Mouse (Mus musculus): ENCODE results near the gene Slc25a12.

Gene Slc25a12

GRCm38 (mm10) chr2:71297501-71297900 lies 70.0 kb downstream of the Slc25a12 start:
- no peak for TF ChIP-seq GATA4 (IDR thresholded peaks at IDR 0.05; ENCODE audit: insufficient replicate concordance, low read length)

DNA sequence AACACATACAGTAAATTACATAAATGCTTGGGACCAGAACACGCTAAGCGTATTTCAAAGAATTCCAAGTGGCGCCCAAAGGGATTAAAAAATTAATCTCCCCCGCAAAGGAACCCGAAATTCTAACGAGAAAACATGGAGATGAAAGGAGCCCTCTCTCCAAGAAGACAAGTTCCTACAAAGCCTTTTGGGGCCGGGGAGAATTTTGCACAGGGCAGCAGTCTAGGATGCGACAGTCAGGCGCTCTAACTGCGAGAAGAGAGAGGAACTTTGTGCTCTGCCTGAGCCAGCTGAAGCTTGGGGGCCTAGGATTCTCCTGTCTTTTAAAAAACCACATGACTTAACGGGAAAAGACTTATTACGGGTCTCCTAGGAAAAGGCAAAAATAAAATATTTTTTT lies 71.7 kb downstream of the Slc25a12 start:
- TF ChIP-seq GATA4 (IDR thresholded peaks at IDR 0.05; ENCODE audit: insufficient replicate concordance, low read length) = no peak

- no peak for TF ChIP-seq GATA4 (IDR thresholded peaks at IDR 0.05; ENCODE audit: insufficient replicate concordance, low read length)
These were observed 73.1 kb downstream of the Slc25a12 start for GRCm38 (mm10) chr2:71294489-71294888.

GRCm38 (mm10) chr2:71293983-71294382 lies 73.6 kb downstream of the Slc25a12 start:
- TF ChIP-seq GATA4 (IDR thresholded peaks at IDR 0.05; ENCODE audit: insufficient replicate concordance, low read length) = no peak

- TF ChIP-seq GATA4 (IDR thresholded peaks at IDR 0.05; ENCODE audit: insufficient replicate concordance, low read length) = no peak
These were observed 76.0 kb downstream of the Slc25a12 start for GRCm38 (mm10) chr2:71291566-71291965.

GRCm38 (mm10) chr2:71290107-71290775 lies 77.3 kb downstream of the Slc25a12 start:
- no peak for TF ChIP-seq GATA4 (IDR thresholded peaks at IDR 0.05; ENCODE audit: insufficient replicate concordance, low read length)

DNA sequence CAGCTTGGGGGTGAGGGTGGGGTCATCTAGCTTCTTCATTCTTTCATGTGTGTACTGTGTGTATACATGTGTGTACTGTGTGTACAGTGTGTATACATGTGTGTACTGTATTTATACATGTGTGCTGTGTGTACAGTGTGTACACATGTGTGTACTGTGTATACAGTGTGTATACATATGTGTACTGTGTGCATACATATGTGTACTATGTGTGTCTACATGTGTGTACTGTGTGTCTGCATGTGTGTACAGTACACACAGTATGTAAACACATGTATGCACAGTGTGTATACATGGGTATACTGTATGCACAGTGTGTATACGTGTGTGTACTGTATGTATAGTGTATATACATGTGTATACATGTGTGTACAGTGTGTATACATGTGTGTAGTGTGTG lies 85.6 kb downstream of the Slc25a12 start:
- TF ChIP-seq GATA4 (IDR thresholded peaks at IDR 0.05; ENCODE audit: insufficient replicate concordance, low read length) = no peak

DNA sequence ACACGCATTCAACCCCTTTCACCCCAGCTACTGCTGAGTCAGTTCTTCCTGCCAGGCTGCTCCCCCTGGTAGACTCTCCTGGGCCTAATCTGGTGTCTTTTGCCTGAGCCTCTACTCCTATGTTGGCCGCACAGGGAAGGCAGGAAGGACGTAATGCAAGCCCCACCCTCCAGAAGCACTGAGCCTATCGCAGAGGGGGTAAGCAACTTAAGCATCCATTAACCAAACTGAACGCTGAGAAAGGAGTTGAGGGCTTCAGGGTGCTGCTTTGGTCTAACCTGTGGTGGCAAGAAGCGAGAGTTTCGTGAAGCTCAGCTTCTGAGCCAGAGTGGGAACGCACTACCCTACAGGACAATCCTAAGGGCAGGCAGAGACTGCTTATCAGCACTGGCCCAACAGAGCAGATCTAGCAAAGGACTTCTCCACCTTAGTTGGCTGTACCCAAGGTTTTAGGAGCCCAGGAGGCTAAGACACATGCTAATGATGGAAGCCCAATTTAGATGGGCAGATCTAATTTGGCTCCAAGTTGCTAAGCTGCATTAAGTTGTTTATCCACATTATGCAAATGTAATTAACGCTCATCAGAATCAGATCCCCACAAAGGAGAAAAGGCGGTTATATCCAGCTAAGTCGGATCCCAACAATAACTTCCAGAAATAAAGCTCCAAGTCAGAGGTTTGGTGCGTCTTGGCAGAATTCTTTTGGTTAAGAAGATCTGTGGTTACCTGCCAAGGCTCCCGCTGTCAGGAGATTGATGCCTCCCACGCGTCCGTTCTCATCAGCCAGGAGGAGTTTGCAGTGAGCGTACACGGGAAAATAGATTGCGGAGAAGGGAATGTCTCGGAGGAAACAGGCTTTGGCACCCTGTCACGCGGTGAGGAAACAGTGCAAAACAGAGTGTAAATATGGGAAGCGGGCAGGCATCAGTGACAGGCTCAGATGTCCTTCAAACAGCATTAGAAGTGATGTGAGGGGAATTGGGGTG lies 88.5 kb downstream of the Slc25a12 start:
- no peak for TF ChIP-seq GATA4 (IDR thresholded peaks at IDR 0.05; ENCODE audit: insufficient replicate concordance, low read length)

DNA sequence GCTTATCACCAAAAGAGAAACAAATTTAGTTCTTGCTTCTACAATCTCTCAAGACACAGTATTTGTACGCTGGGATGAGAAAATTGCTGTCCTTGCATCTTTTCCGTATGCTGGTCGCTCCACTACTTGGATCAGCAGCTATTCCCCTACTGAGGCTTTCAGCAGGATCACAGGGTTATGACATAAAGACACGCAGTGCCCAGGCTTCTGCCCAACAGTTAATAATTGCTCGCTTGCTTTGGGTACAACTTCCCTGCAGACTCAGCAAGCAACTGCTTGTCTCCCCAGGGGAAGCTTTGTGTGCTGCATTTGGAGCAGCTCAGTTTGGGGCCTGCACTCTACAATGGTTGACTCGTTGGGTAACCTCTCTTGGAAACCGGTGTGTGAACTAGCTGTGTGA lies 91.8 kb downstream of the Slc25a12 start:
- no peak for TF ChIP-seq GATA4 (IDR thresholded peaks at IDR 0.05; ENCODE audit: insufficient replicate concordance, low read length)

- no peak for TF ChIP-seq GATA4 (IDR thresholded peaks at IDR 0.05; ENCODE audit: insufficient replicate concordance, low read length)
These were observed 93.4 kb downstream of the Slc25a12 start for GRCm38 (mm10) chr2:71273955-71274679.

- no peak for TF ChIP-seq GATA4 (IDR thresholded peaks at IDR 0.05; ENCODE audit: insufficient replicate concordance, low read length)
These were observed 97.5 kb downstream of the Slc25a12 start for GRCm38 (mm10) chr2:71270085-71270484.

DNA sequence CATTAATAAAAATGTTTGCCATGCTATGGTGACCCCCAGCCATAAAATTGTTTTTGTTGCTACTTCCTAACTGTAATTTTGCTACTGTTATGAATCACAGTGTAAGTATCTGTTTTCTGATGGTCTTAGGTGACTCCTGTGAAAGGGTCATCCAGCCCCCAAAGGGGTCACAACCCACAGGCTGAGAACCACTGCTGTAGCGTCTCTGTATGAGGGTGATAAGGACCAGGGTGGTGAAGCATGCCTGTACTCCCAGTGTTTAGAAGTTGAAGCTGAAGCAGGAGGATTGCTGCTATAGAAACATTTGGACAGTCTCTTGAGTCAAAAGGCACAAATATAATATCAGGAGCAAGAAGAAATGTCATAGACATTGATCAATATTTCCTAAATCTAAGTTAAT lies 98.2 kb downstream of the Slc25a12 start:
- no peak for TF ChIP-seq GATA4 (IDR thresholded peaks at IDR 0.05; ENCODE audit: insufficient replicate concordance, low read length)

DNA sequence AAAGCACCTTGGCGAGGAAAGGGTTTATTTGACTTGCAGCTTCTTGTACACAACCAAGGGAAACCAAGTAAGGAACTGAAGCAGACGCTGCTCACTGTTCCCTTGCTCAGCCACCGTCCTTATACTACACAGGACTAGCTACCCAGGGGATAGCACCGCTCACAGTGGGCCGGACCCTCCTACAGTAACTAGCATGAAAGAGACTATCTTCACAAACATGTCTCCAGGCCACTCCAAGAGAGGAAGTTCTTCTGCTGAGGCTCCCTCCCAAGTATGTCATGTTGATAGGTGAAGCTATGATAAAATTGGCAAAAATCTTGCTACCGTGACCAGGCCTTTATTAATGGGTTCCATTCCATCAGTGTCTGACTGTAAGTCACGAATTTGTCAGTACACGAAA lies 98.9 kb downstream of the Slc25a12 start:
- no peak for TF ChIP-seq GATA4 (IDR thresholded peaks at IDR 0.05; ENCODE audit: insufficient replicate concordance, low read length)

- no peak for TF ChIP-seq GATA4 (IDR thresholded peaks at IDR 0.05; ENCODE audit: insufficient replicate concordance, low read length)
These were observed 103.0 kb downstream of the Slc25a12 start for GRCm38 (mm10) chr2:71264585-71264984.

DNA sequence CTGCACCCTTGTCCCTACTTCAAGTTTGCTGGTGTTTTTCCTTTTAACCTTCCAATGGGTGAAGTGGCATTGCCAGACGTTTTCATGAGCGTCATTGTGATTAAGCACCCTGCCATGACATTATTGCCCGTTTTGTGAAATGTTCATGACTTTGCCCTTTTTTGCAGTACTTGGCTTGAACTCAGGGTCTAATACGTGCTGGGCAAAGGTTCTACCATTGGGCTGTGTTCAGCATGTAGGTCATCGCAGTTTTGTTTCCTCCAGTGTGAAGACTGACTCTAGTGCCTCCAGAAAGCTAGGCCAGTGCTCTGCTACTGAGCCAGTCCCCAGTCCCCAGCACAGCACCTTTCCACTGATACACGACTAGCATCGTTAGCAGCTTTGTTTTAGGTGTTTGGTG lies 111.0 kb downstream of the Slc25a12 start:
- no peak for TF ChIP-seq GATA4 (IDR thresholded peaks at IDR 0.05; ENCODE audit: insufficient replicate concordance, low read length)

Data from liver, adult (tissue).